Mouse (Mus musculus): ENCODE results near the gene Ndufs6.

DNA sequence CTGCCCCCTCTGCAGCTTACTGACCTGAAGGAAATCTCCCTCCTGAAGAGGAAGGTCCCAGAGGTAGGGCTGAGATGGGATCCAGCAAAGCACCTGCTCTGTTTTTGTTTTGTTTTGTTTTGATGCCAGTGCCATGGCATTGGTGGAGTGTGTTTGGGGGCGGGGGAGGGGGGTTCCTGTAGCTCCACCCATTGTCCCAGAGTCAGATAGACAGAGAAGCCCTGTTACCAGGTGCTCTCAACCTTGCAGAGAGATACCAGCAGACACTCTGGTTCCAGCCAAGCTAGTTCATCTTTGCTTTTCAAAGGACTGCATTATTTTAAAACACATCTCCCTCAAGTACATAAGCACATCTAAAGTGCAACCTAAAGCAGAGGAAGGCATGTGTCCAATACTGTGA lies 54.8 kb downstream of the Ndufs6 start:
- TF ChIP-seq CTCF (IDR thresholded peaks at IDR 0.05; ENCODE audit: low read depth, low read length) (no peak), POLR2A (IDR thresholded peaks at IDR 0.05; ENCODE audit: borderline replicate concordance, low read depth, low read length) (no peak)
